Mouse (Mus musculus) CH12.LX (cell line): Measurements from ENCODE around the gene Sost. TPM values are rescaled to one million over a fixed set of nuclear protein-coding genes. Genes with fewer than 3 reads are reported as not detected.

ENCODE experiments used
- DNase-seq: peaks from one replicate; pipeline ENCODE4 v3.0.0-alpha.2; 2013; ENCODE audit errors: extremely low read depth
- H3K27ac ChIP-seq: 2 replicates; pipeline ENCODE4 v1.5.1; 2012; ENCODE audit warnings: low read depth, mild to moderate bottlenecking, control low read depth, moderate library complexity; ENCODE audit not compliant: insufficient read depth
- H3K27me3 ChIP-seq: replicated peaks from 2 replicates; pipeline ENCODE3; 2012; ENCODE audit warnings: inconsistent platforms
- H3K36me3 ChIP-seq, 2 experiments: replicated peaks in 1 of 2; 2 replicates each; pipeline versions ENCODE3 to v1.6.1; 2012; ENCODE audit warnings: inconsistent platforms in 1 of 2, low read length in 1 of 2, mild to moderate bottlenecking in 1 of 2, mixed read lengths in 1 of 2, moderate library complexity in 1 of 2; ENCODE audit not compliant: control insufficient read depth in 1 of 2, insufficient read depth in 1 of 2
- H3K4me1 ChIP-seq, 2 experiments: 2 replicates each; pipeline ENCODE4 v1.6.1; 2012; ENCODE audit warnings: inconsistent platforms in 1 of 2, moderate library complexity in 1 of 2; ENCODE audit not compliant: insufficient read depth in 2 of 2, control insufficient read depth in 1 of 2
- H3K4me2 ChIP-seq: 2 replicates; pipeline ENCODE4 v1.6.1; 2012; ENCODE audit warnings: low read depth, mild to moderate bottlenecking, control low read depth; ENCODE audit not compliant: poor library complexity, insufficient read depth, severe bottlenecking
- H3K4me3 ChIP-seq, 3 experiments: fragments of 150-350 bp in 1 of 3; sonication (generic) in 1 of 3; replicated peaks in 1 of 3; 2 replicates each; pipeline versions ENCODE3 to v1.5.1; 2011 to 2012; ENCODE audit warnings: low read depth in 2 of 3, low read length in 2 of 3, mild to moderate bottlenecking in 2 of 3, moderate library complexity in 2 of 3, control low read depth in 1 of 3, improper control_type of control experiment in 1 of 3, inconsistent platforms in 1 of 3, mixed read lengths in 1 of 3; ENCODE audit not compliant: poor library complexity in 1 of 3
- H3K79me2 ChIP-seq: replicated peaks from 2 replicates; pipeline ENCODE4 v1.6.1; 2012; ENCODE audit warnings: mild to moderate bottlenecking, moderate library complexity; ENCODE audit not compliant: control insufficient read depth, poor library complexity, insufficient read depth, severe bottlenecking; ENCODE audit errors: extremely low read depth
- H3K9ac ChIP-seq: 2 replicates; pipeline ENCODE4 v1.6.1; 2012; ENCODE audit warnings: low read depth, mild to moderate bottlenecking, control low read depth, moderate library complexity; ENCODE audit not compliant: insufficient read depth
- H3K9me3 ChIP-seq: replicated peaks from 2 replicates; pipeline ENCODE3; 2012; ENCODE audit warnings: low read length, inconsistent platforms, mixed read lengths
- CHD1 ChIP-seq: IDR thresholded peaks from 2 replicates; pipeline ENCODE4 v1.6.1; 2012; ENCODE audit warnings: low read depth, low read length, improper control_type of control experiment, inconsistent platforms
- CHD2 ChIP-seq: IDR thresholded peaks from 2 replicates; pipeline ENCODE4 v1.6.1; 2011; ENCODE audit warnings: low read length, improper control_type of control experiment
- CTCF ChIP-seq, 2 experiments: IDR thresholded peaks in 1 of 2; conservative IDR thresholded peaks in 1 of 2; 2 replicates each; pipeline ENCODE4 v1.5.1; 2011 to 2012; ENCODE audit warnings: low read depth in 2 of 2, low read length in 2 of 2, improper control_type of control experiment in 1 of 2, inconsistent platforms in 1 of 2, mild to moderate bottlenecking in 1 of 2, moderate library complexity in 1 of 2
- ELF1 ChIP-seq: IDR thresholded peaks from 2 replicates; pipeline ENCODE4 v1.6.1; 2014; ENCODE audit warnings: low read depth, mild to moderate bottlenecking, inconsistent platforms, low read length, improper control_type of control experiment
- ETS1 ChIP-seq: conservative IDR thresholded peaks from 2 replicates; pipeline ENCODE4 v1.6.1; 2012; ENCODE audit warnings: low read depth, mild to moderate bottlenecking, inconsistent platforms, low read length, improper control_type of control experiment, moderate library complexity
- GABPA ChIP-seq: IDR thresholded peaks from 2 replicates; pipeline ENCODE4 v1.6.1; 2012; ENCODE audit warnings: low read depth, low read length, improper control_type of control experiment, inconsistent platforms; ENCODE audit not compliant: insufficient replicate concordance
- HCFC1 ChIP-seq: IDR thresholded peaks from 2 replicates; pipeline ENCODE4 v1.6.1; 2012; ENCODE audit warnings: low read depth, mild to moderate bottlenecking, inconsistent platforms, low read length, improper control_type of control experiment
- IRF4 ChIP-seq: IDR thresholded peaks from 2 replicates; pipeline ENCODE4 v1.6.1; 2014; ENCODE audit warnings: low read depth, mild to moderate bottlenecking, inconsistent platforms, low read length, improper control_type of control experiment
- JUND ChIP-seq: conservative IDR thresholded peaks from 2 replicates; pipeline ENCODE4 v1.6.1; 2011; ENCODE audit warnings: low read depth, low read length, improper control_type of control experiment
- KAT2A ChIP-seq: IDR thresholded peaks from 2 replicates; pipeline ENCODE4 v1.6.1; 2012; ENCODE audit warnings: low read length, improper control_type of control experiment, inconsistent platforms; ENCODE audit not compliant: insufficient replicate concordance
- MAFK ChIP-seq: IDR thresholded peaks from 2 replicates; pipeline ENCODE4 v1.6.1; 2011; ENCODE audit warnings: low read length, improper control_type of control experiment; ENCODE audit not compliant: insufficient replicate concordance
- MAX ChIP-seq: IDR thresholded peaks from 2 replicates; pipeline ENCODE4 v1.6.1; 2011; ENCODE audit warnings: low read length, improper control_type of control experiment
- MEF2A ChIP-seq: IDR thresholded peaks from 2 replicates; pipeline ENCODE4 v1.6.1; 2014; ENCODE audit warnings: low read depth, mild to moderate bottlenecking, inconsistent platforms, low read length, improper control_type of control experiment, borderline replicate concordance
- MYC ChIP-seq: IDR thresholded peaks from 2 replicates; pipeline ENCODE4 v1.6.1; 2011; ENCODE audit warnings: low read depth, mild to moderate bottlenecking, improper control_type of control experiment, low read length
- NRF1 ChIP-seq: IDR thresholded peaks from 2 replicates; pipeline ENCODE4 v1.6.1; 2014; ENCODE audit warnings: low read depth, mild to moderate bottlenecking, inconsistent platforms, low read length, improper control_type of control experiment, moderate library complexity
- PAX5 ChIP-seq: IDR thresholded peaks from 2 replicates; pipeline ENCODE4 v1.6.1; 2012; ENCODE audit warnings: low read length, inconsistent platforms, mixed read lengths
- POLR2AphosphoS2 ChIP-seq: IDR thresholded peaks from 2 replicates; pipeline ENCODE4 v1.6.1; 2011; ENCODE audit warnings: low read depth, low read length, improper control_type of control experiment
- RAD21 ChIP-seq: IDR thresholded peaks from 2 replicates; pipeline ENCODE4 v1.6.1; 2011; ENCODE audit warnings: low read depth, mild to moderate bottlenecking, low read length, improper control_type of control experiment, moderate library complexity
- TCF12 ChIP-seq: IDR thresholded peaks from 2 replicates; pipeline ENCODE4 v1.6.1; 2014; ENCODE audit warnings: low read depth, mild to moderate bottlenecking, inconsistent platforms, low read length, improper control_type of control experiment
- USF2 ChIP-seq: conservative IDR thresholded peaks from 2 replicates; pipeline ENCODE4 v1.6.1; 2011; ENCODE audit warnings: low read depth, low read length, improper control_type of control experiment
- ZC3H11A ChIP-seq: IDR thresholded peaks from 2 replicates; pipeline ENCODE4 v1.6.1; 2012; ENCODE audit warnings: low read depth, mild to moderate bottlenecking, inconsistent platforms, low read length, improper control_type of control experiment
- ZKSCAN1 ChIP-seq: IDR thresholded peaks from 2 replicates; pipeline ENCODE4 v1.6.1; 2012; ENCODE audit warnings: low read depth, inconsistent platforms, low read length, improper control_type of control experiment, borderline replicate concordance
- ZMIZ1 ChIP-seq: IDR thresholded peaks from 2 replicates; pipeline ENCODE4 v1.6.1; 2012; ENCODE audit warnings: low read depth, mild to moderate bottlenecking, inconsistent platforms, low read length, improper control_type of control experiment
- ZNF384 ChIP-seq: IDR thresholded peaks from 2 replicates; pipeline ENCODE4 v1.6.1; 2012; ENCODE audit warnings: low read depth, low read length, improper control_type of control experiment, inconsistent platforms
- dilution Hi-C: fragments of 300-500 bp; cut with MboI; formaldehyde crosslinking; loops from 2 replicates; pipeline ENCODE4 v1.14.3; 2020; ENCODE audit warnings: low sequenced_read_pairs; ENCODE audit not compliant: extremely low pct_unique_long_range_greater_than_20kb, extremely low pct_ligation_motif_present
- in situ Hi-C: fragments of 300-500 bp; cut with MboI; formaldehyde crosslinking; loops from 3 replicates; pipeline ENCODE4 v1.14.3; 2019; ENCODE audit warnings: low sequenced_read_pairs, low pct_ligation_motif_present, low pct_unique_long_range_greater_than_20kb, mixed read lengths
- polyA plus RNA-seq: library from polyadenylated mRNA; unstranded; fragments of >175 nt; gene quantifications from 2 replicates; pipeline ENCODE4 v1.2.1, GENCODE M21; 2012; ENCODE audit warnings: low read depth; ENCODE audit not compliant: insufficient read length
- total RNA-seq, 2 experiments: library from RNA; depleted of rRNA; stranded (reverse); fragments of 300-350 nt in 1 of 2; fragments of >200 nt in 1 of 2; gene quantifications; 2 replicates each; pipeline ENCODE4 v1.2.3; 2012 to 2014

Gene Sost
- total RNA-seq (2012; rRNA removed) (not detected in 2 replicates), total RNA-seq (2014; rRNA removed) (not detected in 2 replicates), polyA plus RNA-seq (not detected in 2 replicates)

- H3K9ac ChIP-seq, result no peak within 1 kb of the TSS
- H3K27me3 ChIP-seq, result peaks cover 57% of the 10 kb centered on the region
- no peaks in the 10 kb centered on the region for H3K79me2 ChIP-seq
- DNase-seq, result no peak
- H3K9me3 ChIP-seq, result peaks cover 3% of the 10 kb centered on the region
- H3K4me1 ChIP-seq, result peaks cover 5 to 10% of the 10 kb centered on the region in 2 experiments; a peak in 3 of 4 replicates
- dilution Hi-C loops, result loop anchor here (10.0 kb wide), 1 partner anchor 52 kb away; no protein-coding TSS in a partner anchor
- no peaks in the 10 kb centered on the region for H3K36me3 ChIP-seq
- H3K4me2 ChIP-seq, result no peak within 1 kb of the TSS
- no peak within 1 kb of the TSS for H3K27ac ChIP-seq
- TF ChIP-seq MEF2A (no peak), CTCF (conservative IDR thresholded peaks at IDR 0.05 in 1 of 2, IDR thresholded peaks at IDR 0.05 in 1 of 2; ENCODE audit: low read depth in 2 of 2, low read length in 2 of 2) (no peak), MAFK (no peak), USF2 (no peak), IRF4 (no peak), ELF1 (no peak), HCFC1 (no peak), ETS1 (no peak), PAX5 (no peak), ZC3H11A (no peak), JUND (no peak), KAT2A (no peak), GABPA (no peak), ZKSCAN1 (no peak), POLR2AphosphoS2 (no peak), ZMIZ1 (no peak)
- TF ChIP-seq, all 38 proteins: peak for 0
- in situ Hi-C loops, result loop anchor here (5.0 kb wide), 1 partner anchor 45 kb away; no protein-coding TSS in a partner anchor
- no peak within 1 kb of the TSS for H3K4me3 ChIP-seq
Observed at GRCm38 (mm10) chr11:101966965-101967614, at the start of gene Sost. Gene Sost, minus strand, starts transcription at chr11:101967015.

GRCm38 (mm10) chr11:102016136-102016535 is 49.3 kb upstream of the Sost start:
- H3K79me2 ChIP-seq, result no peaks in the 10 kb centered on the region
- H3K4me2 ChIP-seq, result no peak overlapping the region
- H3K27ac ChIP-seq, result no peak overlapping the region
- TF ChIP-seq CHD1 (no peak), CHD2 (no peak), GABPA (no peak), MAX (no peak), MYC (no peak), ZNF384 (no peak), NRF1 (no peak), RAD21 (no peak), TCF12 (no peak), CTCF (conservative IDR thresholded peaks at IDR 0.05 in 1 of 2, IDR thresholded peaks at IDR 0.05 in 1 of 2; ENCODE audit: low read depth in 2 of 2, low read length in 2 of 2) (no peak)
- H3K9me3 ChIP-seq, result peaks cover 3% of the 10 kb centered on the region
- peaks cover 0 to 7% of the 10 kb centered on the region in 2 experiments; a peak in 2 of 4 replicates for H3K4me1 ChIP-seq
- H3K36me3 ChIP-seq, result no peaks in the 10 kb centered on the region
- H3K9ac ChIP-seq, result no peak overlapping the region
- H3K4me3 ChIP-seq, result no peak overlapping the region
- in situ Hi-C loops (no loop called here), dilution Hi-C loops (no loop called here)
- peaks cover 90% of the 10 kb centered on the region for H3K27me3 ChIP-seq
- no peak for DNase-seq
